23 mouse cellular contexts compared by ENCODE assay signal in genomic region chr4:136127670-136128069, GRCm38 (mm10). TPM values are rescaled to one million over a fixed set of nuclear protein-coding genes. Genes with fewer than 3 reads are reported as not detected.
DNase-seq lines count a peak whose midpoint lies in the region; ATAC-seq and TF ChIP-seq lines count a peak whose summit lies in the region.
"Had no signal": no experiment of that assay in that cellular context is flagged by ENCODE, and none has a peak within 500 bp of the region (broad histone marks: within the 10 kb centered on the region; RNA-seq: fewer than 3 reads in every experiment).

No protein-coding gene starts in this region.

- H3K36me3 ChIP-seq in liver, postnatal 0 days (replicated peaks; ENCODE audit: insufficient read depth, low read length) = no peaks in the 10 kb centered on the region
- no peaks in the 10 kb centered on the region for H3K36me3 ChIP-seq in liver, embryonic 11.5 days (ENCODE audit: control insufficient read depth, insufficient read depth, low read length)
- no peaks in the 10 kb centered on the region for H3K36me3 ChIP-seq in limb, embryonic 10.5 days
- H3K36me3 ChIP-seq: embryonic facial prominence, embryonic 15.5 days; heart, embryonic 15.5 days; hindbrain, embryonic 15.5 days had no signal

- ATAC-seq in liver, postnatal 0 days = no peak
- no peak for ATAC-seq in liver, embryonic 11.5 days (replicated peaks; ENCODE audit: low FRiP score)
- ATAC-seq: CD4-positive, CD25-positive, alpha-beta regulatory T cell, adult 4 months; forebrain, embryonic 16.5 days; Patski had no signal

- no peak overlapping the region for H3K9ac ChIP-seq in liver, postnatal 0 days (replicated peaks)
- H3K9ac ChIP-seq in liver, embryonic 11.5 days (ENCODE audit: low read depth, low read length) = no peak overlapping the region
- H3K9ac ChIP-seq: embryonic facial prominence, embryonic 15.5 days; heart, embryonic 15.5 days; hindbrain, embryonic 15.5 days had no signal

- 52% methylated on average over 13 of the region's 13 CpGs for WGBS in liver, postnatal 0 days (ENCODE audit: insufficient replicate concordance)
- WGBS in liver, embryonic 11.5 days = 48% methylated on average over 13 of the region's 13 CpGs
- WGBS in limb, embryonic 10.5 days = 64% methylated on average over 13 of the region's 13 CpGs

- H3K27me3 ChIP-seq in liver, postnatal 0 days (ENCODE audit: insufficient read depth, low read length) = no peaks in the 10 kb centered on the region
- H3K27me3 ChIP-seq in liver, embryonic 11.5 days (replicated peaks; ENCODE audit: control insufficient read depth, insufficient read depth, low read length) = peaks cover 6% of the 10 kb centered on the region
- no peaks in the 10 kb centered on the region for H3K27me3 ChIP-seq in limb, embryonic 10.5 days (ENCODE audit: low read depth, poor library complexity, severe bottlenecking)
- H3K27me3 ChIP-seq: embryonic facial prominence, embryonic 15.5 days; heart, embryonic 15.5 days; hindbrain, embryonic 15.5 days; Patski had no signal

- no peak overlapping the region for H3K27ac ChIP-seq in liver, postnatal 0 days (ENCODE audit: low read depth)
- H3K27ac ChIP-seq in liver, embryonic 11.5 days (ENCODE audit: low read depth, low read length) = no peak overlapping the region
- H3K27ac ChIP-seq in brown adipose tissue, adult 24 weeks (replicated peaks; ENCODE audit: low read depth, low read length) = peak overlapping the region; percentile 94
- H3K27ac ChIP-seq in limb, embryonic 10.5 days = no peak overlapping the region
- H3K27ac ChIP-seq: embryonic facial prominence, embryonic 15.5 days; heart, adult 2 months; heart, embryonic 15.5 days; hindbrain, embryonic 15.5 days had no signal

- peaks cover 4% of the 10 kb centered on the region for H3K9me3 ChIP-seq in liver, postnatal 0 days (ENCODE audit: low read length)
- no peaks in the 10 kb centered on the region for H3K9me3 ChIP-seq in liver, embryonic 11.5 days (ENCODE audit: control insufficient read depth, low read length)
- 0 out of 2 replicates have a peak, but pooled peaks cover 3% of the 10 kb centered on the region for H3K9me3 ChIP-seq in limb, embryonic 10.5 days (replicated peaks)
- H3K9me3 ChIP-seq: embryonic facial prominence, embryonic 15.5 days; heart, embryonic 15.5 days; hindbrain, embryonic 15.5 days had no signal

- DNase-seq in liver, postnatal 0 days = no peak
- DNase-seq in liver, embryonic 11.5 days (ENCODE audit: low spot score) = no peak
- DNase-seq in spleen, postnatal 36 days (ENCODE audit: low spot score in 2 of 2) = peak; percentile 81 to 83
- DNase-seq in spleen, adult 12 weeks (ENCODE audit: low spot score) = no peak
- peak; percentile 63 to 67 for DNase-seq in B cell, adult 2 months
- DNase-seq in right cerebral cortex, postnatal 14 days = no peak
- no peak for DNase-seq in limb, embryonic 10.5 days (ENCODE audit: low spot score)
- DNase-seq: adrenal gland, adult 2 months; adrenal gland, postnatal 25 days; cerebellum, adult 2 months; cerebellum, postnatal 10 days; gastrocnemius, postnatal 10 days; heart, adult 2 months; heart, postnatal 14 days had no signal

- H3K4me1 ChIP-seq in liver, postnatal 0 days (ENCODE audit: insufficient read depth) = peaks cover 5% of the 10 kb centered on the region; the same call in 1 of the 2 replicates
- H3K4me1 ChIP-seq in liver, embryonic 11.5 days (replicated peaks; ENCODE audit: control insufficient read depth, insufficient read depth, low read length) = peaks cover 11% of the 10 kb centered on the region
- peaks cover 8% of the 10 kb centered on the region for H3K4me1 ChIP-seq in brown adipose tissue, adult 24 weeks (ENCODE audit: control insufficient read depth, insufficient read depth, insufficient read length, low read length)
- H3K4me1 ChIP-seq in limb, embryonic 10.5 days = peaks cover 21% of the 10 kb centered on the region
- H3K4me1 ChIP-seq: hindbrain, embryonic 15.5 days had no signal

- H3K4me3 ChIP-seq in liver, postnatal 0 days (ENCODE audit: low read depth, low read length) = no peak overlapping the region
- H3K4me3 ChIP-seq in liver, embryonic 11.5 days (ENCODE audit: low read depth, low read length) = no peak overlapping the region
- H3K4me3 ChIP-seq in brown adipose tissue, adult 24 weeks (ENCODE audit: insufficient read depth, low read depth, low read length) = no peak overlapping the region
- no peak overlapping the region for H3K4me3 ChIP-seq in limb, embryonic 10.5 days
- H3K4me3 ChIP-seq: embryonic facial prominence, embryonic 15.5 days; erythroblast, embryonic 14.5 days; heart, adult 2 months; heart, embryonic 15.5 days; hindbrain, embryonic 15.5 days had no signal

- no peak for TF ChIP-seq CTCF in liver, postnatal 0 days (IDR thresholded peaks at IDR 0.05; ENCODE audit: low read depth)

- TF ChIP-seq EP300 in liver, postnatal 0 days (IDR thresholded peaks at IDR 0.05; ENCODE audit: low read depth) = no peak

- 0 out of 2 replicates have a peak overlapping the region, but pooled peaks have one; percentile 6 for H3K4me2 ChIP-seq in liver, postnatal 0 days (ENCODE audit: low read depth, low read length)
- no peak overlapping the region for H3K4me2 ChIP-seq in liver, embryonic 11.5 days
- H3K4me2 ChIP-seq: embryonic facial prominence, embryonic 15.5 days; heart, embryonic 11.5 days; heart, embryonic 15.5 days; hindbrain, embryonic 15.5 days had no signal

RNA-seq across cellular contexts. Expression of gene Id3, which starts 15.6 kb away (rescaled TPM):
- polyA plus RNA-seq in liver, postnatal 0 days (2015; fragmentation: Nextera tagmentation; extraction: Ambion mirVana) = 77.3 and 79.1 TPM in 2 replicates
- 191 and 200 TPM in 2 replicates for polyA plus RNA-seq in liver, embryonic 11.5 days (2014; fragmentation: Nextera tagmentation; extraction: Ambion mirVana)
- 75.0 and 78.1 TPM in 2 replicates for polyA plus RNA-seq in brown adipose tissue, adult 24 weeks (2012; ENCODE audit: insufficient read depth, insufficient read length, missing spikeins)
- 375 and 475 TPM in 2 replicates for polyA plus RNA-seq in limb, embryonic 10.5 days (2016; fragmentation: Nextera tagmentation; extraction: Ambion mirVana)

RNA-seq across cellular contexts. Expression of gene E2f2, which starts 44.5 kb away (rescaled TPM):
- polyA plus RNA-seq in liver, postnatal 0 days (2015; fragmentation: Nextera tagmentation; extraction: Ambion mirVana) = 48.6 and 50.2 TPM in 2 replicates
- polyA plus RNA-seq in liver, embryonic 11.5 days (2014; fragmentation: Nextera tagmentation; extraction: Ambion mirVana) = 9.0 and 9.2 TPM in 2 replicates
- polyA plus RNA-seq in brown adipose tissue, adult 24 weeks (2012; ENCODE audit: insufficient read depth, insufficient read length, missing spikeins) = 2.9 and 6.4 TPM in 2 replicates
- 6.4 and 7.3 TPM in 2 replicates for polyA plus RNA-seq in limb, embryonic 10.5 days (2016; fragmentation: Nextera tagmentation; extraction: Ambion mirVana)

Comparison
In these comparisons a context has a peak if more than half of its experiments do, and no peak if none do; other contexts are left out.
1. DNase-seq: peak in spleen, postnatal 36 days (2 of 2) and B cell, adult 2 months (2 of 2); none in liver, postnatal 0 days (single experiment), liver, embryonic 11.5 days (single experiment), spleen, adult 12 weeks (single experiment), right cerebral cortex, postnatal 14 days (single experiment) and limb, embryonic 10.5 days (single experiment).